Mouse (Mus musculus): ENCODE data around the gene Rbck1. TPM values are rescaled to one million over a fixed set of nuclear protein-coding genes. Genes with fewer than 3 reads are reported as not detected.

Gene Rbck1
- polyA plus RNA-seq, 2 experiments, result 34.3 to 49.6 TPM

- no peak overlapping the region for H3K4me2 ChIP-seq (ENCODE audit: low read depth)
- H3K4me1 ChIP-seq (replicated peaks; ENCODE audit: control insufficient read depth in 2 of 2, insufficient read depth in 2 of 2, low read length in 1 of 2), result peaks cover 0 to 5% of the 10 kb centered on the region in 2 experiments; a peak in 3 of 4 replicates
- TF ChIP-seq EP300 (IDR thresholded peaks at IDR 0.05; ENCODE audit: low read depth), result no peak
- no peak overlapping the region for H3K27ac ChIP-seq
- 58% methylated on average over 7 of the region's 7 CpGs for WGBS (ENCODE audit: insufficient replicate concordance)
- H3K9ac ChIP-seq (replicated peaks), result no peak overlapping the region
- H3K9me3 ChIP-seq (ENCODE audit: control insufficient read depth, low read length), result no peaks in the 10 kb centered on the region
- DNase-seq (ENCODE audit: low read depth in 3 of 3, low spot score in 3 of 3) (no peak), ATAC-seq (ENCODE audit: insufficient read depth) (no peak)
- H3K4me3 ChIP-seq (ENCODE audit: insufficient read depth in 1 of 2, low read depth in 2 of 2, low read length in 2 of 2), result no peak overlapping the region
- no peaks in the 10 kb centered on the region for H3K36me3 ChIP-seq (replicated peaks; ENCODE audit: control insufficient read depth, insufficient read depth, low read depth)
- H3K27me3 ChIP-seq (ENCODE audit: control insufficient read depth, insufficient read depth, low read length), result peaks cover 25% of the 10 kb centered on the region
Observed at GRCm38 (mm10) chr2:152372104-152372503, 39.7 kb upstream of the Rbck1 start.

GRCm38 (mm10) chr2:152368532-152369140, 36.2 kb upstream of the Rbck1 start:
- TF ChIP-seq EP300 (IDR thresholded peaks at IDR 0.05; ENCODE audit: low read depth), result no peak
- TF ChIP-seq CTCF (IDR thresholded peaks at IDR 0.05; ENCODE audit: low read depth), result peak; percentile 95
- Histone ChIP-seq H3K36me3 (replicated peaks; ENCODE audit: control insufficient read depth, insufficient read depth, low read depth) (no peaks in the 10 kb centered on the region), H3K9ac (replicated peaks) (no peak overlapping the region), H3K27me3 (ENCODE audit: control insufficient read depth, insufficient read depth, low read length) (no peaks in the 10 kb centered on the region), H3K9me3 (ENCODE audit: control insufficient read depth, low read length) (no peaks in the 10 kb centered on the region), H3K4me1 (replicated peaks; ENCODE audit: control insufficient read depth in 2 of 2, insufficient read depth in 2 of 2, low read length in 1 of 2) (peaks cover 0 to 1% of the 10 kb centered on the region in 2 experiments; a peak in 1 of 4 replicates), H3K4me3 (ENCODE audit: insufficient read depth in 1 of 2, low read depth in 2 of 2, low read length in 2 of 2) (no peak overlapping the region), H3K27ac (no peak overlapping the region), H3K4me2 (ENCODE audit: low read depth) (no peak overlapping the region)
- ATAC-seq (ENCODE audit: insufficient read depth), result 0 out of 2 replicates have a peak, but pooled peaks have one; percentile 16
- DNase-seq (ENCODE audit: low read depth in 3 of 3, low spot score in 3 of 3), result peak; percentile 40 to 50 (median 48)
- WGBS (ENCODE audit: insufficient replicate concordance), result 20% methylated on average over 14 of the region's 14 CpGs

GRCm38 (mm10) chr2:152367917-152368316, 35.5 kb upstream of the Rbck1 start:
- no peak for TF ChIP-seq EP300 (IDR thresholded peaks at IDR 0.05; ENCODE audit: low read depth)
- no peak for TF ChIP-seq CTCF (IDR thresholded peaks at IDR 0.05; ENCODE audit: low read depth)
- no peak overlapping the region for H3K4me3 ChIP-seq (ENCODE audit: insufficient read depth in 1 of 2, low read depth in 2 of 2, low read length in 2 of 2)
- no peaks in the 10 kb centered on the region for H3K27me3 ChIP-seq (ENCODE audit: control insufficient read depth, insufficient read depth, low read length)
- no peaks in the 10 kb centered on the region for H3K9me3 ChIP-seq (ENCODE audit: control insufficient read depth, low read length)
- DNase-seq (ENCODE audit: low read depth in 3 of 3, low spot score in 3 of 3) (no peak), ATAC-seq (ENCODE audit: insufficient read depth) (no peak)
- H3K4me2 ChIP-seq (ENCODE audit: low read depth), result no peak overlapping the region
- H3K27ac ChIP-seq, result no peak overlapping the region
- 0 out of 4 replicates have a peak, but pooled peaks cover 0 to 3% of the 10 kb centered on the region in 2 experiments for H3K4me1 ChIP-seq (replicated peaks; ENCODE audit: control insufficient read depth in 2 of 2, insufficient read depth in 2 of 2, low read length in 1 of 2)
- H3K36me3 ChIP-seq (replicated peaks; ENCODE audit: control insufficient read depth, insufficient read depth, low read depth), result no peaks in the 10 kb centered on the region
- H3K9ac ChIP-seq (replicated peaks), result no peak overlapping the region
- WGBS (ENCODE audit: insufficient replicate concordance), result 64% methylated on average over 5 of the region's 5 CpGs

- no peaks in the 10 kb centered on the region for H3K27me3 ChIP-seq (ENCODE audit: control insufficient read depth, insufficient read depth, low read length)
- H3K27ac ChIP-seq, result no peak overlapping the region
- H3K4me3 ChIP-seq (ENCODE audit: insufficient read depth in 1 of 2, low read depth in 2 of 2, low read length in 2 of 2), result 0 out of 4 replicates have a peak overlapping the region, but pooled peaks of 1 of the 2 experiments have one; percentile 29
- ATAC-seq (ENCODE audit: insufficient read depth), result peak; percentile 81
- TF ChIP-seq EP300 (IDR thresholded peaks at IDR 0.05; ENCODE audit: low read depth) (no peak), CTCF (IDR thresholded peaks at IDR 0.05; ENCODE audit: low read depth) (peak; percentile 93)
- no peaks in the 10 kb centered on the region for H3K36me3 ChIP-seq (replicated peaks; ENCODE audit: control insufficient read depth, insufficient read depth, low read depth)
- H3K9ac ChIP-seq (replicated peaks), result no peak overlapping the region
- H3K9me3 ChIP-seq (ENCODE audit: control insufficient read depth, low read length), result no peaks in the 10 kb centered on the region
- DNase-seq (ENCODE audit: low read depth in 3 of 3, low spot score in 3 of 3), result peak; percentile 53 to 60 (median 59)
- H3K4me2 ChIP-seq (ENCODE audit: low read depth), result peak overlapping the region; percentile 32
- H3K4me1 ChIP-seq (replicated peaks; ENCODE audit: control insufficient read depth in 2 of 2, insufficient read depth in 2 of 2, low read length in 1 of 2), result peaks cover 0 to 7% of the 10 kb centered on the region in 2 experiments; a peak in 1 of 4 replicates
- 7% methylated on average over 17 of the region's 17 CpGs for WGBS (ENCODE audit: insufficient replicate concordance)
Observed at GRCm38 (mm10) chr2:152363245-152364147, 31.0 kb upstream of the Rbck1 start.

GRCm38 (mm10) chr2:152361193-152361592, 28.7 kb upstream of the Rbck1 start:
- no peak overlapping the region for H3K4me3 ChIP-seq (ENCODE audit: insufficient read depth in 1 of 2, low read depth in 2 of 2, low read length in 2 of 2)
- H3K27me3 ChIP-seq (ENCODE audit: control insufficient read depth, insufficient read depth, low read length), result no peaks in the 10 kb centered on the region
- peaks cover 0 to 7% of the 10 kb centered on the region in 2 experiments; a peak in 1 of 4 replicates for H3K4me1 ChIP-seq (replicated peaks; ENCODE audit: control insufficient read depth in 2 of 2, insufficient read depth in 2 of 2, low read length in 1 of 2)
- no peak overlapping the region for H3K27ac ChIP-seq
- no peak overlapping the region for H3K4me2 ChIP-seq (ENCODE audit: low read depth)
- H3K36me3 ChIP-seq (replicated peaks; ENCODE audit: control insufficient read depth, insufficient read depth, low read depth), result no peaks in the 10 kb centered on the region
- H3K9me3 ChIP-seq (ENCODE audit: control insufficient read depth, low read length), result no peaks in the 10 kb centered on the region
- TF ChIP-seq CTCF (IDR thresholded peaks at IDR 0.05; ENCODE audit: low read depth) (no peak), EP300 (IDR thresholded peaks at IDR 0.05; ENCODE audit: low read depth) (no peak)
- DNase-seq (ENCODE audit: low read depth in 3 of 3, low spot score in 3 of 3) (no peak), ATAC-seq (ENCODE audit: insufficient read depth) (no peak)
- WGBS (ENCODE audit: insufficient replicate concordance), result 74% methylated on average over 8 of the region's 8 CpGs
- H3K9ac ChIP-seq (replicated peaks), result no peak overlapping the region
